Mouse (Mus musculus): ENCODE data around the gene Hnrnpf. TPM values are rescaled to one million over a fixed set of nuclear protein-coding genes. Genes with fewer than 3 reads are reported as not detected.
A peak's percentile ranks its signal among the peaks of the same experiment; 100 is the strongest.
"Not testable (repeated sequence)": the region's sequence is repeated elsewhere in the genome, so short reads cannot be mapped to it uniquely, and the experiment has no call there.

Gene Hnrnpf
- polyA plus RNA-seq, 1 experiment from 2014 or later, result 388 TPM

DNA sequence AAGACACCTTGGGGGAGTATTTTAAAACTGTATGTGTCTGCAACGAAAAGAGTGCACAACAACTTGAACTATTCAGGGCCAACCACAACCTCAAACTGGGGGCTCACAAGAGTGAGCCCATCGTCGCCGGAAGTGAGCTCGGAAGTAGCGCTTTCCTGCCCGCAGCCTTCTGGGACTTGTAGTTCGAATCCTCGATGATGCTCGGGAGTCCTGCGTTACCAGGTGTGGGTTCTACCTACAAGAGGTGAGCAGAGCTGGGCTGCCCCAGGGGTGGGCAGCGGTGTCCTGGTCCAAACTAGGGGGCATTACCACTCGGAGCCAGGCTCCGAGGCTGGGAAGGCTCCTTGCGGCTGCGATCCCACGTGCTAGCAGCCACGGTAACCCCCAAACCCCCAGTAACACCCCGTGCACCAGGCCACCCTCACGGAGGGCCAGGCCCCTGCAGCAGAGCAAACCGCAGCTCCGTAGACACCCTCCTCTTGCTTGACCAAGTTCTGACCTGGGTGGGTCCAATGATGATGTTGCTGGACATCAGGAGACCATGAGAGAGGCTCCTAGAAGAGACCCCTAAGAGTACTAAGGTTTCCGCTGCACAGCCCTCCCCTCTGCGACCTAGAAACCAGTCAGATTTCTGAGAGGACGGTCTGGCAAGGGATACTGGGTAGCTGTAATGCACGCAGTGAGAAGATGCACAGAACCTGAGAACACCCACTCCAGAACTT is 37.1 kb upstream of the Hnrnpf start:
- TF ChIP-seq CTCF (IDR thresholded peaks at IDR 0.05; ENCODE audit: low read depth), result no peak
- TF ChIP-seq EP300 (optimal IDR thresholded peaks at IDR 0.05), result no peak
- H3K4me3 ChIP-seq (ENCODE audit: low read depth, low read length), result peak overlapping the region; percentile 65
- DNase-seq (ENCODE audit: low spot score) (peak; percentile 48), ATAC-seq (ENCODE audit: low FRiP score, low TSS enrichment) (peak; percentile 67)
- H3K4me1 ChIP-seq (replicated peaks; ENCODE audit: control insufficient read depth, insufficient read depth), result 0 out of 2 replicates have a peak, but pooled peaks cover 2% of the 10 kb centered on the region
- H3K9ac ChIP-seq (ENCODE audit: low read length), result peak overlapping the region; percentile 61
- no peak overlapping the region for H3K27ac ChIP-seq (replicated peaks)
- no peaks in the 10 kb centered on the region for H3K27me3 ChIP-seq (ENCODE audit: control insufficient read depth, insufficient read depth, low read length)
- H3K36me3 ChIP-seq (ENCODE audit: control insufficient read depth, insufficient read depth, low read length), result no peaks in the 10 kb centered on the region
- no peaks in the 10 kb centered on the region for H3K9me3 ChIP-seq (ENCODE audit: control insufficient read depth, low read length)
- H3K4me2 ChIP-seq (replicated peaks; ENCODE audit: low read depth), result peak overlapping the region; percentile 95
- under 1% methylated on average over 26 of the region's 26 CpGs for WGBS

DNA sequence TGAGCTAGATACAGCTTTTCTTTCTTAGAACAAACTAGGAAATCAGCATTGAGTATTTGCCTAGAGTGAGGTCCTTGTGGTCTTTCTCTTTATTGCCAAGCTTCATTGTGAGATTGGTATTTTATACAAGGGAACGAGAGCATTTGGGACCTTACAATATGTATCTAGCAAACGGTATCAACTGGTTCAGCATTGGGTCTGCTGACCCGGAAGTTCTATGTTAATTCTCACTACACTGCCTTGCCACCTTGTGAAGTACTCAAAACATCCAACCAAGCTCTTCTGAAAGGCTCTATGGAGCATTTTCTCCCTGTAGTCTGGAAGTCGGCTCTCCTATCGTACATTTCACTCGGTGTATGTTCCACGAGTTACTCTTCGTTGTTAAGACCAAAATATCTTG is 36.4 kb upstream of the Hnrnpf start:
- Histone ChIP-seq H3K27ac (replicated peaks) (no peak overlapping the region), H3K9ac (ENCODE audit: low read length) (no peak overlapping the region), H3K9me3 (ENCODE audit: control insufficient read depth, low read length) (no peaks in the 10 kb centered on the region), H3K4me2 (replicated peaks; ENCODE audit: low read depth) (no peak overlapping the region), H3K4me1 (replicated peaks; ENCODE audit: control insufficient read depth, insufficient read depth) (0 out of 2 replicates have a peak, but pooled peaks cover 2% of the 10 kb centered on the region), H3K27me3 (ENCODE audit: control insufficient read depth, insufficient read depth, low read length) (no peaks in the 10 kb centered on the region), H3K36me3 (ENCODE audit: control insufficient read depth, insufficient read depth, low read length) (no peaks in the 10 kb centered on the region), H3K4me3 (ENCODE audit: low read depth, low read length) (no peak overlapping the region)
- TF ChIP-seq CTCF (IDR thresholded peaks at IDR 0.05; ENCODE audit: low read depth), result no peak
- TF ChIP-seq EP300 (optimal IDR thresholded peaks at IDR 0.05), result no peak
- ATAC-seq (ENCODE audit: low FRiP score, low TSS enrichment) (no peak), DNase-seq (ENCODE audit: low spot score) (no peak)
- WGBS, result 92% methylated on average over 8 of the region's 8 CpGs

DNA sequence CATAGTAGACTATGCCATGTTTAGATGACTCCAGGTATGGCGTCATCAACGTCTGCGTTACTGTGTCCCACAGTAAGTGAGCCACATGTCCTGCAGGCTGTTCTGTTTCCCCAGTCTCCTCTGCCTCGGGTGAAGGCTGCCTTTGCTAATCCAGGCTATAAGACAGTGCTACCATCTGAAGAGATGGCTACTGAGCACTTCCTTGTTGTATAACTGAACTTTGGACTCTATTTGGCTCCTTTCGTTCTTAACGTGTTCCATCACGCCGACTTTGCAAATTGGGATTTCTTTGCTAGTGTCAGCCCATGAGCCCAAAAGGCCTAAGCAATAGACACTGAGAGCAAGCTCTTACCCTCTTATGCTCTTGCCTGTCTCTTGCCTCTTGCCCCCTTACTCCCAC is 31.9 kb upstream of the Hnrnpf start:
- no peaks in the 10 kb centered on the region for H3K36me3 ChIP-seq (ENCODE audit: control insufficient read depth, insufficient read depth, low read length)
- H3K4me3 ChIP-seq (ENCODE audit: low read depth, low read length), result no peak overlapping the region
- H3K9me3 ChIP-seq (ENCODE audit: control insufficient read depth, low read length), result no peaks in the 10 kb centered on the region
- TF ChIP-seq CTCF (IDR thresholded peaks at IDR 0.05; ENCODE audit: low read depth), result no peak
- TF ChIP-seq EP300 (optimal IDR thresholded peaks at IDR 0.05), result no peak
- no peak for DNase-seq (ENCODE audit: low spot score)
- no peaks in the 10 kb centered on the region for H3K27me3 ChIP-seq (ENCODE audit: control insufficient read depth, insufficient read depth, low read length)
- no peak overlapping the region for H3K27ac ChIP-seq (replicated peaks)
- no peak overlapping the region for H3K9ac ChIP-seq (ENCODE audit: low read length)
- no peaks in the 10 kb centered on the region for H3K4me1 ChIP-seq (replicated peaks; ENCODE audit: control insufficient read depth, insufficient read depth)
- WGBS, result 83% methylated on average over 8 of the region's 8 CpGs
- no peak overlapping the region for H3K4me2 ChIP-seq (replicated peaks; ENCODE audit: low read depth)
- no peak for ATAC-seq (ENCODE audit: low FRiP score, low TSS enrichment)

DNA sequence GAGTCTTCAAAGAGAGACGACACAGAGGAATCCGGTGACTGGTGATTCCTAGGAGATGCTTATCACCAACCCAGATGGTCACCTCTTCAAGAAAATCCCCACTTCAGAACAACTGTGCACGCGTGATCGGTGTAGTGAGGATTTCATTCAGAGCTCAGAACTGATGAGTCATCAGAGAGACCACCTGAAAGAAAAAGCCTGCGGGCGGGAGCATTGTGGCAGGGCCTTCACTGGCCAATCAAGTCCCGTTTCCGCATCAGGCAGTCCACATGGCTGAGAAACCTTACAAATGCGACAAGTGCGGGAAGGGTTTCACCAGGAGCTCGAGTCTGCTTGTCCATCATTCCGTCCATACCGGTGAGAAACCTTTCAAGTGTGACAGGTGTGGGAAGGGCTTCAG is 29.1 kb upstream of the Hnrnpf start:
- H3K4me1 ChIP-seq (replicated peaks; ENCODE audit: control insufficient read depth, insufficient read depth), result no peaks in the 10 kb centered on the region
- H3K4me2 ChIP-seq (replicated peaks; ENCODE audit: low read depth), result no peak overlapping the region
- no peak for DNase-seq (ENCODE audit: low spot score)
- WGBS, result 74% methylated on average over 14 of the region's 14 CpGs
- H3K9me3 ChIP-seq (ENCODE audit: control insufficient read depth, low read length), result no peaks in the 10 kb centered on the region
- no peak overlapping the region for H3K4me3 ChIP-seq (ENCODE audit: low read depth, low read length)
- TF ChIP-seq CTCF (IDR thresholded peaks at IDR 0.05; ENCODE audit: low read depth), result no peak
- TF ChIP-seq EP300 (optimal IDR thresholded peaks at IDR 0.05), result no peak
- no peak overlapping the region for H3K27ac ChIP-seq (replicated peaks)
- H3K36me3 ChIP-seq (ENCODE audit: control insufficient read depth, insufficient read depth, low read length), result no peaks in the 10 kb centered on the region
- no peak for ATAC-seq (ENCODE audit: low FRiP score, low TSS enrichment)
- H3K9ac ChIP-seq (ENCODE audit: low read length), result no peak overlapping the region
- H3K27me3 ChIP-seq (ENCODE audit: control insufficient read depth, insufficient read depth, low read length), result no peaks in the 10 kb centered on the region

DNA sequence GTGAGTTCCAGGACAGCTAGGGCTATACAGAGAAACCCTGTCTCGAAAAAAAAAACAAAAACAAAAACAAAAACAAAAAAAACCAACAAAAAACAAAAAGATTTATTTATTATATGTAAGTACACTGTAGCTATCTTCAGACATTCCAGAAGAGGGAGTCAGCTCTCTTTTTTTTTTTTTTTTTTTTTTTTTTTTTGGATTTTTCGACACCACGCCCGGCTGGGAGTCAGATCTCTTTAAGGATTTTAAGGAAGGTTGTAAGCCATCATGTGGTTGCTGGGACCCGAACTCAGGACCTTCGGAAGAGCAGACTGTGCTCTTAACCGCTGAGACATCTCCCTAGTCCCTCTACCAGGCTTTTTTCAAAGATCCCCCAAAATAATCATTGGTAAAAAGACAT is 26.7 kb upstream of the Hnrnpf start:
- not testable (repeated sequence) for ATAC-seq (ENCODE audit: low FRiP score, low TSS enrichment); DNase-seq (ENCODE audit: low spot score); H3K9ac ChIP-seq (ENCODE audit: low read length); H3K9me3 ChIP-seq (ENCODE audit: control insufficient read depth, low read length); H3K4me2 ChIP-seq (replicated peaks; ENCODE audit: low read depth); H3K27me3 ChIP-seq (ENCODE audit: control insufficient read depth, insufficient read depth, low read length); H3K36me3 ChIP-seq (ENCODE audit: control insufficient read depth, insufficient read depth, low read length); H3K4me1 ChIP-seq (replicated peaks; ENCODE audit: control insufficient read depth, insufficient read depth); H3K27ac ChIP-seq (replicated peaks); H3K4me3 ChIP-seq (ENCODE audit: low read depth, low read length)
- WGBS, result 88% methylated on average over 7 of the region's 7 CpGs

DNA sequence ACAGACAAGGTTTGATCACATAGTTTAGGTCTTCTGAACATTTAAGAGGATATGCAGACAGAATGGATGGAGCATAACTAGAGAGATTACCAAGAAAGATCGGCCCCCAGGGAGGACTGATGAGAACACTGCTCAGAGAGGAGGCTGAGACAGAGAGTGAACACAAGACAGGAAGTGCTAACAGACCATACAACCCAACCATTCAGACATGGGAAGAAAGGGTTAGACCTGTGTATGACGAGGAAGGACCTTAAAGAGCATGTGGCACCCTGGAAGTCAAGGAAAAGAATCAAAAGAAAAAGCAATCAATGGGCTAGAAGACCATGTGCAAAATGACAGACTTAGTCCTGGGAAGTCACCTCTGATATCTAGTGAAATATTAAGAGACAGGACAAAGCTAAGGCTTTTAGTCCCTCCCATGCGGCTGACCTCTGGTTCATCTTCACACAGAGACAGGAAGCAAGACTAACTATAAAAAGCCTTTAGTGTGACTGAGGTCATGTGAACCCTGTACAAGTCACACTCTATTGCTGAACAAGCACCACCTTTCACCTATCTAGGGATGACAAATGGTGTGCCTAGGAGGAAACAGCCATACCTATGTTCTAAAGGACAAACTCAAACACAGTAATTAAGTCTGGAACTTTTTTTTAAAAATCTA is 25.4 kb upstream of the Hnrnpf start:
- Histone ChIP-seq H3K36me3 (ENCODE audit: control insufficient read depth, insufficient read depth, low read length) (no peaks in the 10 kb centered on the region), H3K4me3 (ENCODE audit: low read depth, low read length) (no peak overlapping the region), H3K27ac (replicated peaks) (no peak overlapping the region), H3K4me1 (replicated peaks; ENCODE audit: control insufficient read depth, insufficient read depth) (no peaks in the 10 kb centered on the region), H3K4me2 (replicated peaks; ENCODE audit: low read depth) (no peak overlapping the region), H3K27me3 (ENCODE audit: control insufficient read depth, insufficient read depth, low read length) (no peaks in the 10 kb centered on the region), H3K9me3 (ENCODE audit: control insufficient read depth, low read length) (no peaks in the 10 kb centered on the region), H3K9ac (ENCODE audit: low read length) (no peak overlapping the region)
- no peak for DNase-seq (ENCODE audit: low spot score)
- TF ChIP-seq CTCF (IDR thresholded peaks at IDR 0.05; ENCODE audit: low read depth), result no peak
- no peak for TF ChIP-seq EP300 (optimal IDR thresholded peaks at IDR 0.05)
- ATAC-seq (ENCODE audit: low FRiP score, low TSS enrichment), result no peak
- WGBS, result 78% methylated on average over 3 of the region's 3 CpGs
